Mouse (Mus musculus) c-Kit-negative CD71-positive TER-119-positive erythroid progenitor cells, embryonic 14.5 days (primary cell): ENCODE measurements at regions not wholly inside any gene's neighbourhood (a gene's known extent, or its start where the extent isn't known, plus 50 kb on each side); places are given as distances from the start of the nearest gene placed in this dataset.
"Not testable (repeated sequence)": the region's sequence is repeated elsewhere in the genome, so short reads cannot be mapped to it uniquely, and the experiment has no call there.

Source experiments
- DNase-seq: peaks from one replicate; pipeline ENCODE4 v3.0.0-alpha.2; 2013; ENCODE audit warnings: low read depth, low spot score

DNA sequence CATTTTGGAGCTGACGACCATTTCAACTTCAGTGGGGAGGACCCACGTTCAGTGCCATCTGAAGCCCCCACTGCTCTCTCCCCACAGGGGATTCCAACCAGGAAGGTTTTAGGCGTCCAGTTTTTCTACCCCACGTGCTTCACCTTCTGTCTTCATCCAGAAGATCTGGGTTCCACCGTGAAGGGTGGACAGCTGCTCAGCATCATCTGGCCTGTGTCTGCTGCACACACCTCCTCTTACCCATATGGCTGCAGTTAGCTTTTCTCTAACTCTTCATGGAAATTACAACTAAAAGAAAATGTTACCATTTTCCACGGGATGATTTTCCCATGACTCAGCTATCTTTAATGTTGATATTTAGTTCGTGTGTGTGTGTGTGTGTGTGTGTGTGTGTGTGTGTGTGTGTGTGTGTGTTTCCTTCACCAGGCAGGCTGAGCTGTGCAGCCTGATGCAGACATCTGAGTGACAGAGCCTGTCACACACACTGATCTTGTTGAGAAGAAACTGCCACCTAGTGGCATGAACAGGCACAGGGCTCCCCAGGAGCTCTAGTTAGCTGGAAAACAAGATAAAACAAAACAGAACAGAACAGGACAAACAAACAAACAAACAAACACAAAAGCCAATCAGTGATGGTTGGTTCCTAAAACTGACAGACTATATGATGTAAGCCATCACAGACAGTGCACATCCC is 107.5 kb upstream of the Rasgrp1 start:
- no peak for DNase-seq

DNA sequence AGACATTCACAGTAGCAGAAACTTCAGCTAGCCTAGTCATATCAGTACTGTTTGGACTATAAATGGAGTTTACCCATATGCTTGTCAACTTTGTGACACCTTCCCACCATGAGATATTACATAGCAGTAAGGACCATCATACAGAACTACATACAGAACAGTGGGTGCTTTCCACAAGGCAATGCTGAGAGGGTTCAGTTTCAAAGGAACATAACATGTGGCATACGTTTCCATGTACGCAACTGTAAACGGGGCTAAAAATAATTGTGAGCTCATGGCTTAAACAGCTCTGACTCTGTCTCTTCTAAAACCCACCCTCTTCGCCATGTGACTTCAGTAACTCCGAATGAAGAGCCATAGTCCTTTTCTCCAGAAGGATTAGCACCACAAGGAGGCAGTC is 109.0 kb upstream of the Rasgrp1 start:
- no peak for DNase-seq

DNA sequence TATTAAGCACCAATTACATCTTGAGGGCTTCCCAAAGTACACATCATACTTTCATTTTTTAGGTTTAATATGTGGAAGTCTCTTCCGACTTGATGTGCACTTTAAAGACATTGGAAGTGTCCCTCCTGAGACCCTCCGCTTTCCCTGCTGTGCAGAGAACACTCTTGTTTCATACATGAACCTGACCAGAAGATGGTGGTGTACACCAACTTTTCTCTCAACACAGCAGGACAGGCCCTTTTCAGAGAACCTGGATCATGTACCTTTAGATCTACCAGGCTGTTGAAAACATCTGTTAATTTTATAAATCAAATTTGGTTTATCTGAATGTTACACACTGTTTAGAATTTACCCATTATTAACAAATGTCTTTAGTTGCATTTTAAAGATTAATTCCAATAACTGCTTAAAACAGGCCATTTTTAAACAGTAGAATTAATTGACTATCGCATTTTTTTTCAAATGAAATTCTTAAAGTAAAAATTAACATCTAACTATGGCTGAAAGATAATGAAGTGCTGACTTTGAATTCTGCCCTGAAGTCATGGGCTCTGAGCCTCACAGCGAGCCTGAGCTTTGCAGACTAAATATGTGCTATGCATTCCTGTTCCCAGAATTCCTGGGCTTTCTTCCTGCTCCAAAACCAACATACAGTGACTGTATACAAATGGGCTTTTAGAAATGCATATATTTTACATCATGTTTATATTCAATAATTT is 112.4 kb upstream of the Rasgrp1 start:
- DNase-seq, result no peak

DNA sequence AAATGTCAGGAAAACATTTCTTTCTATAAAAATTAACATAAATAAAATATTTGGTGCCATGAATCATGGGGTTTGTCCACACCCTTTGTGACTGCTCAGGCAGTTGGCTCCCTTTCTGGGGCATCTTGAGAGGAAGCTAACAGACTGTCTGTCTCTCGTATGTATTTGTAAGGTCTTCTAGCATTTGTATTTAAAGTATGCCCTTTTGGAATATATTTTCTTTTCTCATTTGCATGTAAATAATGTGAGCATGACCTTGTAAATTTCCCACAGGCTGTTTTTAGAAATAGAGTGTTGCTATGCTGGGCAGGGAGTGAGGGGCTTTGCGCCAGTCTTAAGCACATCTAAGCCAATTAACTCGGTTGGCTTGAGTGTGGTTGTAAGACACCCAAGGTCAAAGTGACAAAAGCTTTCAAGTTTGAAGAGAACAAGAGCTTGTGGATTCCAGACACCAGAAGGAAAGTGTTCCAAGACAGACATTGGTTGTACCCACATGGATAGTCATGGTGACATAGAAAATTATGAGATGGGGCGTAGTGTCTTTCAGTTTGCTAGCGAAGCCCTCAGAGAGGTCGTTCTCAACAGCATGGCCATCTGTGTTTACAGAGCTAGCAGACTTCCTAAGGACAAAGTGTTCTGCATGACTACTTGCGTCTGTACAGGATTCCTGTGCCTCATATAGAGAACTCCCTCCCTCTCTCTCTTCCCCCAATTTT is 113.1 kb upstream of the Rasgrp1 start:
- no peak for DNase-seq

DNA sequence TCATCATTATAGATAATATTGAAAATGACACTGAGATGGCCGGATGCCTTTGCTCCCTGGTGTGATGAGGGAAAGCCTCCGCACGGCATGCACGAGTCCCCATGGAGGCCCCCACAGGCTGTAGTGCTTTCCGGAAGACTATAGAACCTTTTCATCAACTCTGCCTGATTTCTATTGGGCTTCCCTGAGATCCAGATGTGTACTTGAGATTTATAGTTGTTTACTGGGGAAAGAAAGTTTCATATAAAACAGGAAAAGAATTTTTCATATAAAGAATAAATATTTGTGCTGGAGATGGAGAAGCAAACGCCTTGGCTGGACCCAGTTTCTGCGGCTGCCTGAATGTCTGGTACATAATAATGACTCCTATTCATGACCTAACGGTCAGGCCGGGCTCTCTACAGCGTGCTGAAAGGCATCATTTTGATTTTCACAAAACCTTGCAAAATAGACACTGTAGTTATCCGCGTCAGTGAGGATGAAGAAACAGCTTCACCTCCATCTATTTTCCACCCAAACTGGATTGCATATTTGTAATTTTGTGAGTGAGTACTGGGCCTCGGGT is 113.7 kb upstream of the Rasgrp1 start:
- DNase-seq, result no peak

DNA sequence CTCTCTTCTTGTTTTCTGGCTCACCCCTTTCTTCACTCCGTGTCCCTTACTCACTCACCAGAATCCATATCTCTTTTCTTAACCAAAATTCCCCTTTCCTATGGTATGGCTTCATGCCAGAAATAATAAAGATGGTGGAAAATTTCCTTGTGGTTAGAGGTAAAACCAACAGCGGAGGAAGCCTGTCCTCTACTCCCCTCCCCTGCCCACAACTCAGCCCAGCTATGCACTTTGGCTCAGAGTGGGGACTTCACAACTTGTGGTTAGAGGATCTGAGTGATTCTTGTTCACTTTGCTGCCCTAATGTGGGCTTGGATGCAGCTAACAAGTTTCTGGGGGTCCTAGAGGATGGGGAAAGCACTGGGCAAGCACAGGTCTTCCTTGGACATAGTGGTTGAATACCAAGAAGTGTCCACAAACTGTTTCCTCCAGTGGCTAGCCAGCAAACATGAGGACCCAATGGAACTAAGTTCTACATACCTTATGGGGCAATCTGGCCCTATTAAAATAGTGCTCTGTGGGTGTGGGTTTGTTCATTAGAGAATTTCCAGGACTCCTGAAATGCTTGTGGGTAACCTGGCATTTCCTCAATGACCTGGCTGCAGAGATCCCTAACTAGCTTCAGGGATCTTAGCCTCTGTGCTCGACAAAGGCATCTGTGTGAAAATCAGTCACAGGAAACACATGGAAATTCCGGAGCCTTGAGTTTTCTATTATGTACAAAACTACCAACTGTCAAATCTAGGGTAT is 118.9 kb upstream of the Rasgrp1 start:
- DNase-seq, result no peak

DNA sequence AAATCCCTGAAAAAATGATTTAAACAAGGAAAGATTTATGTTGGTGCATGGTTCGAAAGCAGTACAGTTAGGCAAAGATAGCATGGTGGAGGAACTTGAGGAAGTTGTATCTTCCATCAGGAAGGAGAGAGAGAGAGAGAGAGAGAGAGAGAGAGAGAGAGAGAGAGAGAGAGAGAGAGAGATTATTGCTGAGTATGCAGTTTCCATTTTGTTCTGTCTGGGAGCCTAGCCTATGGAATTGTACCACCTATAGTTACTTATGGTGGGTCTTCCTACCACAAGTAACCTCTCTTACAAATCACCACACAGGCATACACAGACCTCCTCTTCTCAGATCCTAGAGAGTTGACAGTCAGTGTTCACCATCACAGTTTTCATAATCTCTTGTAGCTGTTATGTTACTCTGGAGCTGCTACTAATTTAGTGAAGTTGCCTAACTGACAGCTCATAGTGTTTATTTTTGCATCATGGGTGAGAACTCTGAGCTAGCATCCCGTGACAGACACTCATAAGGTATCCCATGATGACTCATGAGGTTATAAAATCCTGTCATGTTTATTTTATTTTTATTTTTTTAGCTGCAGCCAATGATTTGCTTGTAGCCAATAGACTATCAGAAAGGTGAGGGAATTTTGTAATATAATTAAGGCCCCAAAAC is 132.2 kb upstream of the Rasgrp1 start:
- no peak for DNase-seq

DNA sequence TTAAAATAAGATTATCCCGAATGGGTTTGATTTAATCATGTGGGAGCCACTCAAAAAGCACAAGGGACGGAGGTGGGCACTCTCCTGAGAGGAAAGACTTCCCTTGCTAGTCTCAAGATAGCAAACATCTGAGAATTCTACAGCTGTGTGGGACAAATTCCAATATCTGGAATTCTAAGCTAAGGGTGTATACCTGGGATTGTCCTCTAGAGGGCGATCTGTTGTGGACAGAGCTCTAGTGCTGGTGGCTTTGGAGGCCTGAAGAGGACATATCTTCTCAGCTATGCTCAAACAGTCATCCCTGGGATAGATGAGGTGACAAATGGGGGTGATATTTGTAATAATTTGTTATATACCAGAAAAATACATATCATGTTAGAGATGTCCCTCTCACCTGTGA is 132.8 kb upstream of the Rasgrp1 start:
- DNase-seq, result no peak

DNA sequence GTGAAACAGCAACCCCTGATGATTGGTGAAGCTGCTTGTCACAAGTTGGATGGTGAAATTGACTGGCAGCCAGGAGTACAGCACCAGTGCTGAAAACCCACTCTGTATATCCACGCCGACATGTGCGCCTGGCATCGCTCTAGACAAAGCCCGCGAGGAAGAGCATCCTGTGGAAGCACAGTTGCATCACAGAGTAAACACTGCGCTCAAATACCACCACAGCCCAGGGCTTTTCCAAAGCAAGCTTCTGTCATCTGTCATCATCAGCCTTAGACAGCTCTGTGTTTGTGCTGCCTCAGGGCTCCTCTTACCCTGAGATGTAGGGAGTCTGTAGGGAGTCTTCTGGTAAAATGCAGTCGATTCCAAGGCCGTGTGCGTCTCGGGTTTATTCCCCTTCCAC is 134.7 kb upstream of the Rasgrp1 start:
- not testable (repeated sequence) for DNase-seq

DNA sequence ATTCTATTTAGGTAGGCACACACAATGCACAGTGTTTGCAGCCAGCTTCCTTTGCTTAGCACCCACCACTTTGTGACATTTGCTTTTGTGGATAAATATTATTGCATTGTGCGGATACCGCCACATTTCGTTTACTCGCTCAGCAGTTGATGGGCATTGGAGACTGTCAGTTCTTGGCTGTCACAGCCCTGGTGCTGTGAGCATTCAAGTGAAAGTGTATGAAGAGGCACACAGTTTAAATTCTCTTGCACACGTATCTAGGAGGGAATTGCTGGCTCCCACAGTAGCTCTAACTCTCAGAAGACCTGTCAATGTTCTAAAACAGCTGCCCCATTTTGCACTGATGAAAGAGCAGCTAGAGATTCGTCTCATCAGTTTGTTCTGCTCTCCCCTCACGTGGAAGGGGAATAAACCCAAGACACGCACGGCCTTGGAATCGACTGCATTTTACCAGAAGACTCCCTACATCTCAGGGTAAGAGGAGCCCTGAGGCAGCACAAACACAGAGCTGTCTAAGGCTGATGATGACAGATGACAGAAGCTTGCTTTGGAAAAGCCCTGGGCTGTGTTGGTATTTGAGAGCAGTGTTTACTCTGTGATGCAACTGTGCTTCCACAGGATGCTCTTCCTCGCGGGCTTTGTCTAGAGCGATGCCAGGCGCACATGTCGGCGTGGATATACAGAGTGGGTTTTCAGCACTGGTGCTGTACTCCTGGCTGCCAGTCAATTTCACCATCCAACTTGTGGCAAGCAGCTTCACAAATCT is 136.6 kb upstream of the Rasgrp1 start:
- not testable (repeated sequence) for DNase-seq

DNA sequence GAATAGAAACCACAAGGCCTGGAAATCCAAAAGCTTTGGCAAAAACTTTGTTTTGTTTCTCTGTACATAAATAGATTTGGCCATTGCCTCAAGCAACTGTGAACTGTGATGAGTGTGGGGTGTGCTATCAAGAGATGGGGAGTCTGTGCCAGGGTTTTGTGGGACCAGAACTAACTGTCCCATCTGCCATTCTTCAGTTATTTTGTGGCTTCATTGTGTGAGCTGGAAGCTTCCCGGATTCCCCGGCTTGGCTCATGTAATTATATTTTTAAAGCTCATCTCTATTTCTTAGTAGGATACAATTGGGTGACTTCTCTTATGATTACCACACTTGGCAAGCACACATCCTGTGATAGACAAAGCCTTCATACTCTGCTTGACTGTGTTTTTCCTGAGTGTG is 143.6 kb upstream of the Rasgrp1 start:
- DNase-seq, result no peak

DNA sequence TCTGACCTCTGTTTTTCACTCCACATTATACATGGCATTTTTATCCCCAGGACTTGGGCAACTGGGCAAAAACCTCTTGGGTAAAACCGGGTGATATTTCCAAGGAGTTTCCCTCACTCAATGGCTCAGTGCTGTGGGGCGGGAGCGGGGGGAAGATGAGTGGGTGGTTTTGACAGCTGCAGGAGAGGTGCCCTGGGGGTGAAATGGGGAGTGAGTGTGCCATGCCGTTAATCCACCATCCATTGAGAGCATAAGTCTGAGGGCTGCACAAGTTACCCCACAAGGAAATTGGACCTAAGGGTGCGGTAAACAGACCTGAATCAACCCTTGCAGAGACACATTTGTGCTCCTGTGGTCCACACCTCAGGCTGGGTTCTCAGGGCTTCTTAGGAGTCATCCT is 155.8 kb upstream of the Rasgrp1 start:
- no peak for DNase-seq

DNA sequence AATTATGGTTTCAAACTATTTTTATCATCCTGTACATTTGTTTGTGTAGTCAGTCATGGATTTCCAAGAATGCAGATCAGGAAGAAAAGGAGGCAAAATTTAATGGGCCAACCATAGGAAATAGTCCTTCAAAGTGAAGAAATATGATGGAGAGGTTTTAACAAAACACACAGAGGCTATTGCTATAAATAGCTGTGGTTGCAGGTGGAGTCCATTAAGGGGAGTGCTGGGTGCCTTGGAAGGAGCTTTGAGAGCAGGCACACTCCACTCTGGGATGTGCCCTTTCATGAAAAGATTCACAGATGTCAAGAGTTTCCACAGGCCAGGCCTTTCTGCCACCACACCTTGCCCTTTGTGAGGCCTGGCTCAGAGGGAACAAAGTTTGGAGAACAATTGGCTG is 159.8 kb upstream of the Rasgrp1 start:
- DNase-seq, result no peak

DNA sequence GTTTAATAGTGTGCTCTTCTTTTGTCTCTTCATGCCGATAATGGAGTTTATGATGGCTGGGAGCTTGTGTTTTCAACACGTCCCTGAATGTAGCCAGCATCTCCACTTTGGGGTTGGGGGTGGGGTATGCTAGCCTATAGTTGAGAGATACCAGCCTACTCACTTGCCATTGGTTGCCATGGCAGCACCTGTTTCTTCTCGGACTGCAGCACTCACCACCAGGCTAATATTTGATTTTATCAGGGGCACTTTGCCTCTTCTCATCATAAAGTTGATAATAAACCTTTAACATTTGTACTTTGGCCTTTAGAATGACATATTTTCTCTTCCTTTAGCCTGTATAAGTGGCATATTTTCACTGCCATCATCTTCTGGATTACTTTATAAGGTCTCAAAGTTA is 168.9 kb upstream of the Rasgrp1 start:
- no peak for DNase-seq

DNA sequence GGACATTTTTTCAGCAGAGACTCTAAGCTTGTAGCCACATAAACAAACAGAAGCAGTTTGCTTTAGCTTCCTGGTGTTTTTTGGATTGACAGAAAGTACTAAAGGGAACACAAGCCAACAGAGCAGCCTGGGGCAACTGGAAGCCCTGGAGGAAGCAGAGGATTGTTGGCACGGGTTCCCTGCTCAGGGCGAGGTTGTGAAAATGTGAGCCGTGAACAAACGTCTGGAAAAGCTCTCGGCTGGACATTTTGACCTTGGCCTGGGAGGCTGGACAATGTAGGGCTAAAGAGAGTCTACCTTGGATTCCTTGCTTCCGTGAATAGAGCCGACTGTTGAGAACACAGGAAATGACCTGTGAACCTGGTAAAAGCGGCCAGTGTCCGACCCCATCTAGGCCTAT is 169.8 kb upstream of the Rasgrp1 start:
- DNase-seq, result no peak

DNA sequence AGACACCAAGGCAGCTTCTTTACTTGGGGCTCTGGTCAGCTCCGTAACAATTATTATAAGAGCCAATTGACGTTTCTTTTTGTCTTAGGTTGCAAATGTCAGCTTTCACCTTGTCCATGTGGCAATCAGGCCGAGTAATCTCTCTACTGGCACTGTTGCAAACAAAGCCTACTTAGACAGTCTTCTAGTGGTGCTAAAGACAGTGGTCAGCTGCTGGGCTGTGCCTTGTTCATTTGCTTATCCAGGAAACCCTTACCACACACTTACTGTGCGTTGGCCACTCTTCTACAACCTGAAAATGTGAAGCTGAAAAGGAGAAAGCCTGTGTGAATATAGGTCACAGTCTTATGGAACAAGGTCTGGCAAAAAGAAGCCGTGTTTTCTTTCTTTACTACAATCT is 181.6 kb upstream of the Rasgrp1 start:
- no peak for DNase-seq

DNA sequence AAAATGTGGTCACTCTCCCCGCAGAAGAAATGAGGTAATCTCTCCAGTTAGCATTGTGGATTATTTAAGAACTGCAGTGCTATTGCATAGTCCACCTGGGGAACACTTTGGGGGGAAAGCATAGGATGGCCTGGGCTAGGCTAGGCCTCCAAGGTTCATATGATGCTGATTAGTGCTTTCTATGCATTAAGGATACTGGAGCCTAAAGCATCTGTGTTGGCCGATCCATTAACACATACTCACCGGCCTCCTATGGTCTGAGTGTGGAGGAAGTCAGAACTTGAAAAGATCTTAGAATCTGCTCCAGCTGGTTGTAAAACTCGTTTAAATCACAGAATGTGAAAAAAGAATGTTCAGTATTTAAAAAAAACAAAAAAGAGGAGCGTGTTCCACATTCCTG is 196.1 kb upstream of the Rasgrp1 start:
- no peak for DNase-seq

DNA sequence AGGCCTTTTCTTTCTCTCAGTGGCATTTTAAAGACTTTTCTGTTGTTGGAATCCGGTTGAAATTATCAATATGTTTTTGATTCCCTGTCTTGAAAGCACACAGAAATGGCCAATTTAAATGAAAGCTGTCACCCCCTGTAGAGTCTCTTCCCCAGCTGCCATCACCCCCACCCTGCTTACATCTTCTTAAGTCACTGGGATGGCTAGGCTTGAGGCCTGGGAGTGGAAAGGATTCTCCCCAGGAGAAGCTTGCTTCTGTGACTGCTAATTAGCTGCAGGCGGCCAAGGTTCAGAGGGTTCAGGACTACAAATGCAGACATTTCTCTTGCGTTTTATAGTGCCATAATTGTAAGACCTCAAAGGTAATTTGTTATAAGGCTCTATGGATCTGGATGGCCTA is 196.5 kb upstream of the Rasgrp1 start:
- DNase-seq, result no peak

DNA sequence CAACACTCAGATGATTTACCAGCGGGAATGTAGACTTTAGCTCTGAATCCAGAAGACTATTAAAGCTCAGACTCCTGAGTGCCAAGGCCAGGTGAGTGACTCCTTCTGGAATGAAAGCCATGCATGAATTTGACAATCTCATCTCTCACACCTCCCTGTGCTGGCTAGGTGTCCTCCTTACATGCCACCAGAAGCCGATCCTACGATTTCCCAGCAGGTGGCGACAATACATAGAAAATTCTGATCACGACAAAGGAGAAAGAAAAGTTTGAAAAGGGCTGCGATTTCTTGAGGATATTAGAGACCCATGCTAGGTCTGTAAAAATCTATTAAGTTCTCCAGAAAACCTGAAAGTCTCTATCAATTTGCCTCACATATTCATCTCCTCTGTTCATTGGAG is 198.7 kb upstream of the Rasgrp1 start:
- no peak for DNase-seq

DNA sequence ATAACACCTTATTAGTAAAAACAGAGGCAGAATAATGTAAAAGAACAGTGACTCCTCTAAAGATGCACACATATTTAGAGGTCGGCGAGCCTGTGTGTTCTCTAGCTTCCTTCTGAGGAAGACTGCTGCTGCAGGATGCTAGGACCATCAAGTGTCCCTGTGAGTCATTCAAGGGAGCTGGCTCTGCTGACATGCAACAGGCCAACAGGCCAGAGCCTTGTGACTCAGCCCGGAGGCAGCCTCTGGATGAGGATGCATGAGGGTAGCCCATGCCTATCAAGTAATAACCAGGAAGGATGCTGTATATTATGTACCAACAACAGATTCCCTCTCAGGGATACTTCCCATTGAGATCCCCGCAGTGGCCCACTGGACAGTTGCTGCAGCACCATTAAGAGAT is 199.5 kb upstream of the Rasgrp1 start:
- DNase-seq, result no peak
